1 mouse cellular context compared by ENCODE assay signal in genomic region chr12:80483397-80483796, GRCm38 (mm10).
TF ChIP-seq lines count a peak whose summit lies in the region.

No protein-coding gene starts in this region.

TF ChIP-seq in MEL, 35 proteins besides CTCF, POLR2A, EP300 and RAD21 (continued from another document):
- TF ChIP-seq TCF12 (IDR thresholded peaks at IDR 0.05; ENCODE audit: low read depth, low read length) (no peak), CHD1 (IDR thresholded peaks at IDR 0.05; ENCODE audit: low read depth, low read length) (no peak), TAL1 (IDR thresholded peaks at IDR 0.05; ENCODE audit: low read length) (no peak), MYC (IDR thresholded peaks at IDR 0.05; ENCODE audit: low read depth, low read length) (no peak), CHD2 (IDR thresholded peaks at IDR 0.05; ENCODE audit: low read length) (no peak), USF1 (IDR thresholded peaks at IDR 0.05; ENCODE audit: low read depth, low read length) (no peak), ZNF384 (IDR thresholded peaks at IDR 0.05; ENCODE audit: low read depth, low read length) (no peak), UBTF (IDR thresholded peaks at IDR 0.05; ENCODE audit: borderline replicate concordance, insufficient read depth, low read depth, low read length) (no peak), USF2 (IDR thresholded peaks at IDR 0.05; ENCODE audit: borderline replicate concordance in 1 of 2, insufficient read depth in 1 of 2, low read depth in 1 of 2, low read length in 2 of 2) (no peak), GABPA (IDR thresholded peaks at IDR 0.05; ENCODE audit: low read depth, low read length) (no peak)
